Mouse (Mus musculus): ENCODE data around the gene Faf1.
A peak's percentile ranks its signal among the peaks of the same experiment; 100 is the strongest.

- TF ChIP-seq CTCF (conservative IDR thresholded peaks at IDR 0.05; ENCODE audit: low read length) (peak; percentile 63), POU5F1 (IDR thresholded peaks at IDR 0.05; ENCODE audit: borderline replicate concordance, low read length) (no peak)
Measured at GRCm38 (mm10) chr4:109703568-109703967, 27.2 kb downstream of the Faf1 start.
